Mouse (Mus musculus) megakaryocyte, embryonic 14.5 days (primary cell): Measurements from ENCODE around the gene Pde1c.

ENCODE experiments used
- FLI1 ChIP-seq: IDR thresholded peaks from 2 replicates; pipeline ENCODE4 v1.6.1; 2012; ENCODE audit warnings: low read length, inconsistent platforms, mixed read lengths
- GATA1 ChIP-seq: IDR thresholded peaks from 3 replicates; pipeline ENCODE4 v1.6.1; 2012; ENCODE audit warnings: mixed read lengths, low read length, inconsistent platforms, borderline replicate concordance

DNA sequence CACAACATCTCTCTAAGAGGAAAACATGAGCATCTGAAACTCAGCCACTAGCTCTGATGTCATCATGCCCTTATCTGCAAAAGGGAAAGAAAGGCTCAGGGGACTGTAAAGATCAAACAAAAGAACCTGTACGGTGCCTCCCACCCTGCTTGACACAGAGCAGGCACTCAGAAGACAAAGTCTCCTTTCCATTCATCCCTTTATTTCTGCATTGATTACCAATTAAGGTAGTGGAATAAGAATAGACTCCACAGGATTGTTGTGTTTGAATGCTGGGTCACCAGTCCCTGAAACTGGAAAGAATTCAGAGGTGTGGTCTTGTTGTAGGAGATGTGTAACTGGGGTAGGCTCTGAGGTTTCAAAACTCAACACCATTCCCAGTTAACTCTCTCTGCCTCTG is 276.7 kb downstream of the Pde1c start:
- TF ChIP-seq GATA1 (no peak), FLI1 (no peak)
